In the genomic region with DNA sequence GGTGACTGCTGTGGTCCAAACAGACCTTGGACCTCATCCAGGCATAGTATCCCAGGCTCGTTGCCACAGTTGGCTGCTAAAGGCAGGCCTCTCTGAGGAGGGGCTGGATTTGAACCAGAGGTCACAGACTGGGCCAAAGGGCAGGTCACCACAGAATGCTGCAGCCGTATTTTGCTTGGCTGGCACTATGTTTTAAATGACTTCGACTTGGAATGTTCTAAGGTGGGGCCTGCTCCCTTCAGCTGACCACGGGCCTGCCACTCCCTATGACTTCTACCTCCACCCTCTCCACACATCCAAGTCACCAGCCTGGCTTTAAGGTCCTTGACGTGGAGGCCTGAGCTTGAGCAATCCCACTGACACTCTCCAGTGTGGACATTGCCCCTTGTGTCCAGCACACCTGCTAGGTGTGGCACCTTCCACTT, we compare ENCODE assay signal across 16 mouse cellular contexts. TPM values are rescaled to one million over a fixed set of nuclear protein-coding genes. Genes with fewer than 3 reads are reported as not detected.
DNase-seq lines count a peak whose midpoint lies in the region; ATAC-seq and TF ChIP-seq lines count a peak whose summit lies in the region.
"Had no signal": no experiment of that assay in that cellular context is flagged by ENCODE, and none has a peak within 500 bp of the region (broad histone marks: within the 10 kb centered on the region; RNA-seq: fewer than 3 reads in every experiment).

No protein-coding gene starts in this region.

- H3K36me3 ChIP-seq in heart, adult 2 months (ENCODE audit: control insufficient read depth, insufficient read depth, low read length) = no peaks in the 10 kb centered on the region
- H3K36me3 ChIP-seq in kidney, embryonic 16.5 days (ENCODE audit: insufficient read depth, low read length) = no peaks in the 10 kb centered on the region
- H3K36me3 ChIP-seq: embryonic facial prominence, embryonic 15.5 days; hindbrain, embryonic 12.5 days; neural tube, embryonic 13.5 days had no signal

- H3K4me1 ChIP-seq in heart, adult 2 months (ENCODE audit: control insufficient read depth, insufficient read depth, low read length) = peaks cover under 1% of the 10 kb centered on the region
- no peaks in the 10 kb centered on the region for H3K4me1 ChIP-seq in kidney, embryonic 16.5 days (ENCODE audit: insufficient read depth, low read length)
- H3K4me1 ChIP-seq: hindbrain, embryonic 12.5 days; neural tube, embryonic 13.5 days had no signal

- TF ChIP-seq CTCF in heart, adult 2 months (IDR thresholded peaks at IDR 0.05) = no peak

- no peak for TF ChIP-seq EP300 in heart, adult 2 months (IDR thresholded peaks at IDR 0.05; ENCODE audit: insufficient read depth, low read depth, low read length)

- no peak overlapping the region for H3K9ac ChIP-seq in heart, adult 2 months (ENCODE audit: low read depth, low read length)
- H3K9ac ChIP-seq in kidney, embryonic 16.5 days (replicated peaks; ENCODE audit: low read length) = no peak overlapping the region
- H3K9ac ChIP-seq: embryonic facial prominence, embryonic 15.5 days; hindbrain, embryonic 12.5 days; neural tube, embryonic 13.5 days had no signal

- ATAC-seq in kidney, embryonic 16.5 days (ENCODE audit: low FRiP score, low TSS enrichment) = peak; percentile 49; the same call in 1 of the 2 replicates
- ATAC-seq: activated CD4-positive, CD25-positive, alpha-beta regulatory T cell, adult 4 months had no signal

- intact Hi-C loops in heart, adult 2 months (cut with DNase I) = no loop called here
- intact Hi-C loops in heart, postnatal 25 days (cut with DNase I) = no loop called here

- whole genome bisulfite sequencing in heart, adult 2 months = 45% methylated on average over 5 of the region's 5 CpGs
- 50% methylated on average over 5 of the region's 5 CpGs for WGBS in kidney, embryonic 16.5 days

- peak overlapping the region; percentile 36; the same call in 1 of the 2 replicates for H3K27ac ChIP-seq in heart, adult 2 months
- H3K27ac ChIP-seq in kidney, embryonic 16.5 days (ENCODE audit: low read length) = no peak overlapping the region
- H3K27ac ChIP-seq: embryonic facial prominence, embryonic 15.5 days; hindbrain, embryonic 12.5 days; neural tube, embryonic 13.5 days had no signal

- peak; percentile 56 to 62 for DNase-seq in heart, adult 2 months
- DNase-seq in heart, postnatal 25 days (ENCODE audit: low spot score) = no peak
- DNase-seq in adrenal gland, postnatal 14 days = peak; percentile 69
- DNase-seq in lung, postnatal 36 days = peak; percentile 87
- DNase-seq in thymus, postnatal 14 days = no peak
- DNase-seq in thymus, adult 18-20 months = no peak
- DNase-seq in layer of hippocampus, adult 11-12 months (ENCODE audit: low spot score) = no peak
- DNase-seq: cerebellum, adult 8-10 months; right cerebral cortex, postnatal 4 days; thymus, adult 2 months had no signal

- no peak overlapping the region for H3K4me2 ChIP-seq in kidney, embryonic 16.5 days (replicated peaks; ENCODE audit: low read depth, low read length)
- H3K4me2 ChIP-seq: embryonic facial prominence, embryonic 15.5 days; hindbrain, embryonic 12.5 days; neural tube, embryonic 13.5 days had no signal

- H3K9me3 ChIP-seq in kidney, embryonic 16.5 days (ENCODE audit: low read length) = no peaks in the 10 kb centered on the region
- H3K9me3 ChIP-seq: embryonic facial prominence, embryonic 15.5 days; hindbrain, embryonic 12.5 days; megakaryocyte, embryonic 14.5 days; neural tube, embryonic 13.5 days had no signal

- no peaks in the 10 kb centered on the region for H3K79me2 ChIP-seq in heart, adult 2 months (replicated peaks; ENCODE audit: control insufficient read depth, insufficient read depth, low read length)

- TF ChIP-seq POLR2A in heart, adult 2 months (IDR thresholded peaks at IDR 0.05; ENCODE audit: insufficient read depth, low read depth, low read length) = no peak

- no peaks in the 10 kb centered on the region for H3K27me3 ChIP-seq in heart, adult 2 months (ENCODE audit: control insufficient read depth, insufficient read depth, low read length)
- H3K27me3 ChIP-seq in kidney, embryonic 16.5 days (ENCODE audit: insufficient read depth, low read length) = no peaks in the 10 kb centered on the region
- H3K27me3 ChIP-seq: embryonic facial prominence, embryonic 15.5 days; hindbrain, embryonic 12.5 days; neural tube, embryonic 13.5 days had no signal

- H3K4me3 ChIP-seq in heart, adult 2 months = no peak overlapping the region
- H3K4me3 ChIP-seq in kidney, embryonic 16.5 days (ENCODE audit: low read length) = no peak overlapping the region
- H3K4me3 ChIP-seq: embryonic facial prominence, embryonic 15.5 days; hindbrain, embryonic 12.5 days; megakaryocyte, embryonic 14.5 days; neural tube, embryonic 13.5 days had no signal

RNA-seq across cellular contexts. Expression of gene Rasl12, which starts 10.6 kb away (rescaled TPM):
- 1 to 10 TPM; 7.2 to 8.3 TPM for total RNA-seq in heart, adult 2 months (2021)
- 19.8 and 20.5 TPM in 2 replicates for polyA plus RNA-seq in heart, adult 2 months (2012; rRNA removed)
- total RNA-seq in heart, postnatal 25 days (2021) = 1 to 10 TPM; 6.4 to 8.8 TPM
- 31.5 and 37.3 TPM in 2 replicates for total RNA-seq in adrenal gland, postnatal 14 days (2021)
- polyA plus RNA-seq in kidney, embryonic 16.5 days (2015; fragmentation: Nextera tagmentation; extraction: Ambion mirVana) = 15.0 and 18.0 TPM in 2 replicates

RNA-seq across cellular contexts. Expression of gene Slc51b, which starts 13.9 kb away (rescaled TPM):
- not detected for total RNA-seq in heart, adult 2 months (2021)
- not detected in 2 replicates for polyA plus RNA-seq in heart, adult 2 months (2012; rRNA removed)
- not detected for total RNA-seq in heart, postnatal 25 days (2021)
- not detected in 2 replicates for total RNA-seq in adrenal gland, postnatal 14 days (2021)
- 6.4 and 8.1 TPM in 2 replicates for polyA plus RNA-seq in kidney, embryonic 16.5 days (2015; fragmentation: Nextera tagmentation; extraction: Ambion mirVana)
- polyA plus RNA-seq: activated CD4-positive, CD25-positive, alpha-beta regulatory T cell, adult 4 months; embryonic facial prominence, embryonic 15.5 days; hindbrain, embryonic 12.5 days; neural tube, embryonic 13.5 days had no signal

RNA-seq across cellular contexts. Expression of gene Kbtbd13, which starts 17.4 kb away (rescaled TPM):
- total RNA-seq in heart, adult 2 months (2021) = 1 to 10 TPM; 2.1 to 2.6 TPM
- polyA plus RNA-seq in heart, adult 2 months (2012; rRNA removed) = 2.4 and 4.0 TPM in 2 replicates
- 1 to 10 TPM; 2.6 to 3.1 TPM for total RNA-seq in heart, postnatal 25 days (2021)
- 0.26 and 0.63 TPM in 2 replicates for total RNA-seq in adrenal gland, postnatal 14 days (2021)
- polyA plus RNA-seq in kidney, embryonic 16.5 days (2015; fragmentation: Nextera tagmentation; extraction: Ambion mirVana) = 2.2 and 2.6 TPM in 2 replicates
- polyA plus RNA-seq: activated CD4-positive, CD25-positive, alpha-beta regulatory T cell, adult 4 months had no signal

RNA-seq across cellular contexts. Expression of gene Mtfmt, which starts 26.7 kb away (rescaled TPM):
- 1 to 10 TPM; 5.8 to 6.2 TPM for total RNA-seq in heart, adult 2 months (2021)
- polyA plus RNA-seq in heart, adult 2 months (2012; rRNA removed) = 5.3 and 9.3 TPM in 2 replicates
- total RNA-seq in heart, postnatal 25 days (2021) = 1 to 10 TPM; 5.7 to 6.4 TPM
- 12.3 and 14.7 TPM in 2 replicates for total RNA-seq in adrenal gland, postnatal 14 days (2021)
- 23.0 and 25.1 TPM in 2 replicates for polyA plus RNA-seq in kidney, embryonic 16.5 days (2015; fragmentation: Nextera tagmentation; extraction: Ambion mirVana)

RNA-seq across cellular contexts. Expression of gene Ubap1l, which starts 48.0 kb away (rescaled TPM):
- total RNA-seq in heart, adult 2 months (2021) = under 1 TPM in 1 of 2 experiments, not detected in 1; 0.18 TPM
- 0.15 and 0.18 TPM in 2 replicates for polyA plus RNA-seq in heart, adult 2 months (2012; rRNA removed)
- under 1 TPM; 0.20 to 0.39 TPM for total RNA-seq in heart, postnatal 25 days (2021)
- 0.52 and 0.53 TPM in 2 replicates for total RNA-seq in adrenal gland, postnatal 14 days (2021)
- 0.17 and 0.19 TPM in 2 replicates for polyA plus RNA-seq in kidney, embryonic 16.5 days (2015; fragmentation: Nextera tagmentation; extraction: Ambion mirVana)
- polyA plus RNA-seq: activated CD4-positive, CD25-positive, alpha-beta regulatory T cell, adult 4 months; embryonic facial prominence, embryonic 15.5 days had no signal

Comparison
In these comparisons a context has a peak if more than half of its experiments do, and no peak if none do; other contexts are left out.
1. DNase-seq: peak in heart, adult 2 months (2 of 2), adrenal gland, postnatal 14 days (single experiment) and lung, postnatal 36 days (single experiment); none in heart, postnatal 25 days (single experiment), thymus, postnatal 14 days (single experiment), thymus, adult 18-20 months (0 of 2) and layer of hippocampus, adult 11-12 months (single experiment).